Mouse (Mus musculus): Measurements from ENCODE around the gene Eapp. TPM values are rescaled to one million over a fixed set of nuclear protein-coding genes. Genes with fewer than 3 reads are reported as not detected.
A peak's percentile ranks its signal among the peaks of the same experiment; 100 is the strongest.
"Not testable (repeated sequence)": the region's sequence is repeated elsewhere in the genome, so short reads cannot be mapped to it uniquely, and the experiment has no call there.

Gene Eapp
- polyA plus RNA-seq, 1 experiment from 2014 or later = 57.0 TPM

GRCm38 (mm10) chr12:54689082-54689481 is 6.6 kb downstream of the Eapp start:
- WGBS = 90% methylated on average over 5 of the region's 5 CpGs
- H3K36me3 ChIP-seq (ENCODE audit: control insufficient read depth, insufficient read depth, low read length) = peaks cover 15% of the 10 kb centered on the region; the same call in 1 of the 2 replicates
- H3K27me3 ChIP-seq (ENCODE audit: control insufficient read depth, insufficient read depth, low read length) = no peaks in the 10 kb centered on the region
- H3K9ac ChIP-seq (ENCODE audit: low read length) = no peak overlapping the region
- H3K4me3 ChIP-seq (replicated peaks; ENCODE audit: low read length) = no peak overlapping the region
- no peaks in the 10 kb centered on the region for H3K9me3 ChIP-seq (replicated peaks; ENCODE audit: control insufficient read depth, low read length)
- no peak for ATAC-seq (ENCODE audit: insufficient read depth, low FRiP score)
- H3K4me1 ChIP-seq (ENCODE audit: control insufficient read depth, insufficient read depth, low read length) = no peaks in the 10 kb centered on the region
- H3K4me2 ChIP-seq (ENCODE audit: low read depth, low read length) = no peak overlapping the region
- no peak overlapping the region for H3K27ac ChIP-seq (ENCODE audit: low read length)

GRCm38 (mm10) chr12:54683182-54683581 is 12.5 kb downstream of the Eapp start:
- Histone ChIP-seq H3K9me3 (replicated peaks; ENCODE audit: control insufficient read depth, low read length) (no peaks in the 10 kb centered on the region), H3K4me1 (ENCODE audit: control insufficient read depth, insufficient read depth, low read length) (no peaks in the 10 kb centered on the region), H3K27me3 (ENCODE audit: control insufficient read depth, insufficient read depth, low read length) (no peaks in the 10 kb centered on the region), H3K27ac (ENCODE audit: low read length) (no peak overlapping the region), H3K9ac (ENCODE audit: low read length) (no peak overlapping the region), H3K36me3 (ENCODE audit: control insufficient read depth, insufficient read depth, low read length) (peaks cover 9% of the 10 kb centered on the region; the same call in 1 of the 2 replicates), H3K4me3 (replicated peaks; ENCODE audit: low read length) (no peak overlapping the region), H3K4me2 (ENCODE audit: low read depth, low read length) (no peak overlapping the region)
- 11% methylated on average over 1 of the region's 1 CpGs for WGBS
- no peak for ATAC-seq (ENCODE audit: insufficient read depth, low FRiP score)

GRCm38 (mm10) chr12:54676709-54677108 is 19.0 kb downstream of the Eapp start:
- H3K4me1 ChIP-seq (ENCODE audit: control insufficient read depth, insufficient read depth, low read length) = no peaks in the 10 kb centered on the region
- no peak overlapping the region for H3K9ac ChIP-seq (ENCODE audit: low read length)
- no peak overlapping the region for H3K27ac ChIP-seq (ENCODE audit: low read length)
- H3K4me2 ChIP-seq (ENCODE audit: low read depth, low read length) = no peak overlapping the region
- peaks cover 12% of the 10 kb centered on the region for H3K36me3 ChIP-seq (ENCODE audit: control insufficient read depth, insufficient read depth, low read length)
- ATAC-seq (ENCODE audit: insufficient read depth, low FRiP score) = peak; percentile 66; the same call in 1 of the 2 replicates
- H3K27me3 ChIP-seq (ENCODE audit: control insufficient read depth, insufficient read depth, low read length) = no peaks in the 10 kb centered on the region
- no peaks in the 10 kb centered on the region for H3K9me3 ChIP-seq (replicated peaks; ENCODE audit: control insufficient read depth, low read length)
- 85% methylated on average over 9 of the region's 9 CpGs for WGBS
- no peak overlapping the region for H3K4me3 ChIP-seq (replicated peaks; ENCODE audit: low read length)

- H3K9ac ChIP-seq (ENCODE audit: low read length) = no peak overlapping the region
- no peak overlapping the region for H3K27ac ChIP-seq (ENCODE audit: low read length)
- no peak overlapping the region for H3K4me2 ChIP-seq (ENCODE audit: low read depth, low read length)
- no peaks in the 10 kb centered on the region for H3K27me3 ChIP-seq (ENCODE audit: control insufficient read depth, insufficient read depth, low read length)
- no peaks in the 10 kb centered on the region for H3K9me3 ChIP-seq (replicated peaks; ENCODE audit: control insufficient read depth, low read length)
- ATAC-seq (ENCODE audit: insufficient read depth, low FRiP score) = no peak
- peaks cover 10% of the 10 kb centered on the region; the same call in 1 of the 2 replicates for H3K36me3 ChIP-seq (ENCODE audit: control insufficient read depth, insufficient read depth, low read length)
- H3K4me1 ChIP-seq (ENCODE audit: control insufficient read depth, insufficient read depth, low read length) = no peaks in the 10 kb centered on the region
- H3K4me3 ChIP-seq (replicated peaks; ENCODE audit: low read length) = no peak overlapping the region
- WGBS = 93% methylated on average over 4 of the region's 4 CpGs
These were observed 20.3 kb downstream of the Eapp start for GRCm38 (mm10) chr12:54675396-54675795.

- Histone ChIP-seq H3K4me2 (ENCODE audit: low read depth, low read length) (no peak overlapping the region), H3K9ac (ENCODE audit: low read length) (no peak overlapping the region), H3K27ac (ENCODE audit: low read length) (no peak overlapping the region), H3K27me3 (ENCODE audit: control insufficient read depth, insufficient read depth, low read length) (no peaks in the 10 kb centered on the region), H3K4me1 (ENCODE audit: control insufficient read depth, insufficient read depth, low read length) (no peaks in the 10 kb centered on the region), H3K9me3 (replicated peaks; ENCODE audit: control insufficient read depth, low read length) (no peaks in the 10 kb centered on the region), H3K36me3 (ENCODE audit: control insufficient read depth, insufficient read depth, low read length) (peaks cover 6% of the 10 kb centered on the region; the same call in 1 of the 2 replicates), H3K4me3 (replicated peaks; ENCODE audit: low read length) (no peak overlapping the region)
- 78% methylated on average over 4 of the region's 4 CpGs for WGBS
- no peak for ATAC-seq (ENCODE audit: insufficient read depth, low FRiP score)
These were observed 24.4 kb downstream of the Eapp start for GRCm38 (mm10) chr12:54671262-54671661.

GRCm38 (mm10) chr12:54668141-54668540 is 27.6 kb downstream of the Eapp start:
- Histone ChIP-seq H3K4me3 (replicated peaks; ENCODE audit: low read length) (no peak overlapping the region), H3K27ac (ENCODE audit: low read length) (no peak overlapping the region), H3K4me1 (ENCODE audit: control insufficient read depth, insufficient read depth, low read length) (no peaks in the 10 kb centered on the region), H3K9ac (ENCODE audit: low read length) (no peak overlapping the region), H3K27me3 (ENCODE audit: control insufficient read depth, insufficient read depth, low read length) (no peaks in the 10 kb centered on the region), H3K9me3 (replicated peaks; ENCODE audit: control insufficient read depth, low read length) (no peaks in the 10 kb centered on the region), H3K36me3 (ENCODE audit: control insufficient read depth, insufficient read depth, low read length) (peaks cover 6% of the 10 kb centered on the region; the same call in 1 of the 2 replicates), H3K4me2 (ENCODE audit: low read depth, low read length) (no peak overlapping the region)
- no peak for ATAC-seq (ENCODE audit: insufficient read depth, low FRiP score)
- 93% methylated on average over 1 of the region's 1 CpGs for WGBS

GRCm38 (mm10) chr12:54665526-54665925 is 30.2 kb downstream of the Eapp start:
- Histone ChIP-seq H3K27ac (ENCODE audit: low read length) (no peak overlapping the region), H3K9me3 (replicated peaks; ENCODE audit: control insufficient read depth, low read length) (no peaks in the 10 kb centered on the region), H3K36me3 (ENCODE audit: control insufficient read depth, insufficient read depth, low read length) (peaks cover 6% of the 10 kb centered on the region; the same call in 1 of the 2 replicates), H3K27me3 (ENCODE audit: control insufficient read depth, insufficient read depth, low read length) (no peaks in the 10 kb centered on the region), H3K4me3 (replicated peaks; ENCODE audit: low read length) (no peak overlapping the region), H3K4me1 (ENCODE audit: control insufficient read depth, insufficient read depth, low read length) (no peaks in the 10 kb centered on the region), H3K4me2 (ENCODE audit: low read depth, low read length) (no peak overlapping the region), H3K9ac (ENCODE audit: low read length) (no peak overlapping the region)
- ATAC-seq (ENCODE audit: insufficient read depth, low FRiP score) = no peak
- WGBS = 78% methylated on average over 6 of the region's 6 CpGs

- not testable (repeated sequence) for H3K27me3 ChIP-seq (ENCODE audit: control insufficient read depth, insufficient read depth, low read length); H3K36me3 ChIP-seq (ENCODE audit: control insufficient read depth, insufficient read depth, low read length); H3K9me3 ChIP-seq (replicated peaks; ENCODE audit: control insufficient read depth, low read length); H3K4me3 ChIP-seq (replicated peaks; ENCODE audit: low read length); H3K4me1 ChIP-seq (ENCODE audit: control insufficient read depth, insufficient read depth, low read length); H3K27ac ChIP-seq (ENCODE audit: low read length); ATAC-seq (ENCODE audit: insufficient read depth, low FRiP score); H3K4me2 ChIP-seq (ENCODE audit: low read depth, low read length); H3K9ac ChIP-seq (ENCODE audit: low read length)
- 73% methylated on average over 5 of the region's 5 CpGs for WGBS
These were observed 34.2 kb downstream of the Eapp start for GRCm38 (mm10) chr12:54661470-54661869.

- Histone ChIP-seq H3K9me3 (replicated peaks; ENCODE audit: control insufficient read depth, low read length) (no peaks in the 10 kb centered on the region), H3K27me3 (ENCODE audit: control insufficient read depth, insufficient read depth, low read length) (no peaks in the 10 kb centered on the region), H3K9ac (ENCODE audit: low read length) (no peak overlapping the region), H3K27ac (ENCODE audit: low read length) (no peak overlapping the region), H3K36me3 (ENCODE audit: control insufficient read depth, insufficient read depth, low read length) (no peaks in the 10 kb centered on the region), H3K4me1 (ENCODE audit: control insufficient read depth, insufficient read depth, low read length) (peaks cover 5% of the 10 kb centered on the region), H3K4me2 (ENCODE audit: low read depth, low read length) (no peak overlapping the region), H3K4me3 (replicated peaks; ENCODE audit: low read length) (no peak overlapping the region)
- 61% methylated on average over 3 of the region's 3 CpGs for WGBS
- no peak for ATAC-seq (ENCODE audit: insufficient read depth, low FRiP score)
These were observed 35.8 kb downstream of the Eapp start for GRCm38 (mm10) chr12:54659901-54660300.

Data from stomach, embryonic 16.5 days (tissue).